Mouse (Mus musculus): ENCODE measurements around the gene Srebf2.

DNA sequence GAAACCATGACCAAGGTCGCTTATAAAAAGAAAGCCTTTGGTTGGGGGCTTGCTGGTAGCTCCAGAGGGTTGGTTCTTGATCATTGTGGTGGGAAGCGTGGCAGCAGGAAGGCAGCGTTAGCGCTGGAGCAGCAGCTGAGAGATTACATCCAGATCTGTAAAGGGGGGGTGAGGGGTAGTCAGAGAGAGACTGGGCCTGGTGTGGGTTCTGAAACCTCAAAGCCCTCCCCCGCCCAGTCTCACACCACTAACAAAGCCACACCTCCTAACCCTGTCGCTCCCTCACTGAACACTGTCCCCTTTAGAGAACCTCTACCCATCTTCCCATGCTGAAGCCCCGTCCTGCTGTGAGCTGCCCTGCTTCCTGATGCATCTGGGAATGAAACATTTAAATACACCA lies 16.4 kb upstream of the Srebf2 start:
- no peak for TF ChIP-seq CTCF (IDR thresholded peaks at IDR 0.05; ENCODE audit: extremely low read depth, insufficient read length, insufficient replicate concordance, low read depth, low read length)
- TF ChIP-seq POLR2A (IDR thresholded peaks at IDR 0.05; ENCODE audit: low read depth, low read length) = no peak
